Mouse (Mus musculus) embryo, embryonic 10.5 days (tissue): ENCODE results near the gene Acvrl1.

Experiments
- DNase-seq: peaks from one replicate; pipeline ENCODE4 v3.0.0-alpha.2; 2015; ENCODE audit warnings: low spot score

The Acvrl1 gene

GRCm38 (mm10) chr15:101128181-101129089 lies at the start of gene Acvrl1:
Gene Acvrl1 (plus strand): TSS chr15:101128522.
- DNase-seq, result no peak

- DNase-seq, result peak; percentile 91
These were observed 49.6 kb upstream of the Acvrl1 start for GRCm38 (mm10) chr15:101078731-101079156.

DNA sequence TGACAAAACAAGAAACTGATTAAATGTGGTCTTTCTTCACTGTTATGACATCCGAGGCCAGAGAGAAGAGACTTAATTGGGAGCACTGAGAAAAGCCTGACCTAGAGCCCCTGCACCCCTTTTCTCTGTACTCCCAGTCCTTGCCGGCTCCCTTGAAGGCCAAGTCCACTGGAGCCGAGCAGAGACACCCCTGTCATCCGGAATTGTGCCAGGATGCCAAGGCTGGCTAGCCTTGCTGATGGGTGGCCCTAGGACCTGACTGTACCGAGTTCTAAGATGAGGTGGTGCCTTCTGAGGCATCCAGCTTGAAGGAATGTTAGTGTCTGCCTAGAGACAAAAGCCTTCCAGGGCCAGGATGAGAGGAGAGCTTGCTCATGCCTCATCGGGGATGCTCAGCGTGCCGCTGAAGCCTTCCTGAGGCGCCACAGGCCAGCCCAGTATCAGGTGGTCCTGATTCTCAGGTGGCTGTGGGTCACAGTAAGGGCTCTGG lies 48.2 kb upstream of the Acvrl1 start:
- DNase-seq, result no peak

- DNase-seq, result no peak
These were observed 47.2 kb upstream of the Acvrl1 start for GRCm38 (mm10) chr15:101081035-101081548.

DNA sequence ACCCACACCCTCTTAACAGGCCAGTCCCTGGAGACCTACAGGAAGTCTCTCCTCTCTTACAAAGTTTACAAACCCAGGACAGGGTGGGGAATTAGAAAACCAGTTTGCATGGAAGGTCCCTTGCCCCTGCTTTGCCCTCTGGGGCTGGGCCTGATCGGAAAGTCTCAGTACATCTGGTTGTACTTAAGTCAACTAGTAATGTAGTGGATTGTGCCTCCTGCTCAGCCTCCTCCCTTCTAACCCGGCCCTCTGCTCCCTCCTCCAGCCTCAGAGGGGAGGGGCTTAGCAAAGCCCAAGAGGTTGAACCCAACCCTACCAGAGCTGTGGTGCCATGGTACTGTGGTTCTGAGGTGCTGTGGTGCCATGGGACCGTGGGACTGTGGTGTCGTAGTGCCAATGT lies 46.1 kb upstream of the Acvrl1 start:
- peak; percentile 75 for DNase-seq

- DNase-seq, result no peak
These were observed 43.8 kb upstream of the Acvrl1 start for GRCm38 (mm10) chr15:101084499-101084898.

- DNase-seq, result no peak
These were observed 41.9 kb upstream of the Acvrl1 start for GRCm38 (mm10) chr15:101086451-101086850.

GRCm38 (mm10) chr15:101086956-101087355 lies 41.4 kb upstream of the Acvrl1 start:
- DNase-seq, result no peak

GRCm38 (mm10) chr15:101088291-101088690 lies 40.0 kb upstream of the Acvrl1 start:
- no peak for DNase-seq

- no peak for DNase-seq
These were observed 36.8 kb upstream of the Acvrl1 start for GRCm38 (mm10) chr15:101091551-101091950.

DNA sequence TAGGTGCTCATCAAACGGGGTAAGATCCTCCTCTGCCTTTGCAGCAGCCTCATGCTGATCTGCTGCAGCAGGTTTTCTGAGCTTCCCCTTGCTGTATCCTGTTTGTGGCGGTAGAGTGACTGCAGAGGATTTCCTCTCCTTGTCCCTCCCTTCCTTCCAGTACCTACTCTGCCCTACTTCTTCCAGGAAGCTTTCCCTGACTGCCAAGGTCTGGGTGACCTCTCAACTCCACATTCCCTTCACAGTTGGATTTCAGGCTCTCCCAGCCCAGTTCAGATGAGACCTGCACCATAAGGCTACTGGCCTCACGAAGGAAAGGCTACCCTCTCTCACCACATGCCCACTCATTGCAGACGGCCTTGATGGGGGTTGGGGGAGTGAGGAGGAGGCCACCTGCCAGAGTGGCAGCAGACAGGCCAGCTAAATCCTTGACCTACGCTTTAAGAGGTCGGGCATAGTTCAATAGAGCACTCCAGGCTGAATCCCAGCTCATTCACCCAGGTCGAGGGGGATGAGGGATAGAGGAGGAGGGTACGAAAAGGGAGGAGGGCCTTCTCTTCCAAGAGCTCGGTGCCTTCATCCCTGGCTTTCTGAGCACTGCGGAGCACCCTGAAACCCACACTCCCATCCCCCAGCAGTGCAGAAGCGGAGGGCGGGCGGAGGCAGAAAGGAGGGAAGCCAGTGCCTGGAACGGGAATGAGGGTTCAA lies 36.0 kb upstream of the Acvrl1 start:
- peak; percentile 73 for DNase-seq

- peak; percentile 93 for DNase-seq
These were observed 35.3 kb upstream of the Acvrl1 start for GRCm38 (mm10) chr15:101092829-101093648.

GRCm38 (mm10) chr15:101093988-101094387 lies 34.3 kb upstream of the Acvrl1 start:
- DNase-seq, result peak; percentile 64

GRCm38 (mm10) chr15:101094979-101095378 lies 33.3 kb upstream of the Acvrl1 start:
- peak; percentile 87 for DNase-seq

- DNase-seq, result peak; percentile 73
These were observed 32.9 kb upstream of the Acvrl1 start for GRCm38 (mm10) chr15:101095392-101095791.

DNA sequence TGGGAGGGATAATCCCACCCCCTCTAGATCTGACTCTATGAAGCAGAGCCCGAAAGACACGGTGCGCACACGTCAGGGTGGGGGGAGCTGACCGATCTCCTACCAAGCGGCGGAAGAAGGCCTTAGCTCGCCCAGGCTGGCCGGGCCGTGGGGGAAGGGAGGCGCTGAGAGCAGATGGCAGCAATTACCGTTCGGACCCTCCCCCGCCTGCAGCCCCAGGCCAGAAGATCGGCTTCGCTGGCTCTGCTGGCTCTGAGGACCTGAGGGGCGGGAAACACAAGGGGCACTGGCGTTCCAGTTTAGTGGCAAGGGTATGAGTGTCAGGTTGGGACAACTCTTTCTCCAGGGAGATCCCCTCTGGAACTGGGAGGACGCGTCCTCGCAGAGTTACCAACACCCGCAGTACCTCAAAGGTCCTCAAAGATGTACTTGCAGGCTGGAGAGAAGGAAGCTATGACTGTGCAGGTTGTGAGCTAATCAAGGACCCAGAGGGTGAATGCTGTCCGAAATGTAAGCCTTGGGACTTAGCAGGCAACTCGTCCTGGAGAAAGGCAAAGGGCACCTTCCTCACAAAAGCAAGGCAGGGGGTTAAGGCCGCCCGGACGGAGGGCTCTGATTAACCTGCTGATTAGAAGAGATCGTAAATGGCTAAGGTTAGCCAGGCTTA lies 30.2 kb upstream of the Acvrl1 start:
- peak; percentile 89 for DNase-seq

- DNase-seq, result no peak
These were observed 27.3 kb upstream of the Acvrl1 start for GRCm38 (mm10) chr15:101100996-101101395.

DNA sequence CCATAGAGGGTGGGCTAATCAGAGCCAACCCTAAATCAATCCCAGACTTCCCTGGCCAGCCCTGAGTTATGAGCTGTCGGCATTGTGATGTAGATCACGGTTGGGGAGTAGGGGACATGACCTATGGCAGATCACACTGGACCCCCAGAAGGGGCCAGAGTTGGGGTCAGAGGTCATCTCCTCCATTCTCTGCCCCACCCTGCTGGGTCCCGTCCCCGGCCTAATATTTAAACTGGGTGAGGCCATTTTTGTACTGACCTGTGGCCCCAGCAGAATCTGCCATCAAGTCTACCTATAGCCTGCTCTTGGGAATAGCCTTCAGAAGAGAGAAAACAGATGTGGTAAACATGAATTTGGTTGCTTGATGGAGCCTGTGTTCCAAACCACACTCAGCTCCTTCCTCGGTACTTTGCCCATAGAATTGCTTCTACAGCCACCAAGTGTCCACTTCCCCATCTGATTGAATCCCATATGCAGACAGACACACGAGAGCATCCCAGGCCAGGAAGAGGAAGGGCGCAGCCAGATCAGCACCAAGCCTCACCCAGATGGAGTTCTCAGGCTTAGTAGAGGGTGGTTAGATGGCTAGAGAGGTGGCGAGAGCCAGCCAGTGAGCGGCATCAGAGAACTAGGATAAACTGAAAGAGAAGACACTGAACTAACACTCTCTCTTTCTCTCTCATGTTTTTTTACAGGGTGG lies 24.6 kb upstream of the Acvrl1 start:
- no peak for DNase-seq

- peak; percentile 89 for DNase-seq
These were observed 22.8 kb upstream of the Acvrl1 start for GRCm38 (mm10) chr15:101105496-101105994.

DNA sequence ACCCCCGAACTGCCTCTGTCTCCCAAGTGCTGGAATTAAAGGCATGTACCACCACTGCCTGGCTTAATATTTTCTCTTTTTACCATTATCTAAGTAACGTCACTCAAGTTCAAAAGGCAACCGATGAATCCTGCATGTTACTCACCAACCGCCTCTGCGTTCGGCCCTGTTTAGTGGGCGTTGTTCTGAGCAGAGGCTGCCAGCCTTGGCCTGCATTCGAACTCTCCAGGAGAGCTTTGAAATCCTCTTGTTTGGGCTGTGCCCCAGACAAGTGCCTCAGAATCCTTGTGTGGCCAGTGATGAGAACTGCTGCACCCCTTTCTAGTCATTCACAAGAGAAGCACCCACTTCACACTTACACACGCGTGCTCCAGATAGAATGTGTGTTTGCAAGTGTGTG lies 22.3 kb upstream of the Acvrl1 start:
- DNase-seq, result no peak
